In genomic region chr7:137629540-137629939, GRCm38 (mm10) we compare ENCODE assay signal across 15 mouse cellular contexts.
DNase-seq lines count a peak whose midpoint lies in the region; ATAC-seq and TF ChIP-seq lines count a peak whose summit lies in the region.
"Had no signal": no experiment of that assay in that cellular context is flagged by ENCODE, and none has a peak within 500 bp of the region (broad histone marks: within the 10 kb centered on the region; RNA-seq: fewer than 3 reads in every experiment).

No protein-coding gene starts in this region.

- WGBS in liver, embryonic 12.5 days (ENCODE audit: insufficient replicate concordance), result 75% methylated on average over 5 of the region's 5 CpGs
- WGBS in intestine, embryonic 15.5 days, result 90% methylated on average over 5 of the region's 5 CpGs

- no peak for TF ChIP-seq CTCF in brain, embryonic 14.5 days (IDR thresholded peaks at IDR 0.05; ENCODE audit: borderline replicate concordance, extremely low read depth, insufficient read depth, insufficient read length)

- H3K9ac ChIP-seq in liver, embryonic 12.5 days, result no peak overlapping the region
- H3K9ac ChIP-seq in intestine, embryonic 15.5 days, result no peak overlapping the region
- H3K9ac ChIP-seq: lung, embryonic 15.5 days had no signal

- no peak for ATAC-seq in liver, embryonic 12.5 days
- ATAC-seq in intestine, embryonic 15.5 days, result no peak
- ATAC-seq: intestine, postnatal 0 days had no signal

- no peaks in the 10 kb centered on the region for H3K9me3 ChIP-seq in liver, embryonic 12.5 days (replicated peaks)
- H3K9me3 ChIP-seq in intestine, embryonic 15.5 days, result no peaks in the 10 kb centered on the region
- H3K9me3 ChIP-seq: heart, embryonic 10.5 days; hindbrain, embryonic 10.5 days; lung, embryonic 15.5 days had no signal

- H3K27ac ChIP-seq in liver, embryonic 12.5 days, result no peak overlapping the region
- no peak overlapping the region for H3K27ac ChIP-seq in intestine, embryonic 15.5 days
- H3K27ac ChIP-seq: heart, embryonic 10.5 days; hindbrain, embryonic 10.5 days; lung, embryonic 15.5 days had no signal

- DNase-seq in brain, embryonic 14.5 days (ENCODE audit: low read depth), result peak; percentile 62
- peak; percentile 15 to 43 for DNase-seq in cerebellum, adult 18-20 months
- peak; percentile 76 to 84 for DNase-seq in layer of hippocampus, adult 8-10 months (ENCODE audit: low spot score in 2 of 2)
- peak; percentile 32 for DNase-seq in left cerebral cortex, postnatal 4 days
- DNase-seq in testis, postnatal 14 days (ENCODE audit: low spot score), result no peak
- DNase-seq: gastrocnemius, postnatal 14 days; kidney, postnatal 36 days had no signal

- intact Hi-C loops in left cerebral cortex, postnatal 4 days (cut with DNase I), result no loop called here

- no peak for TF ChIP-seq POLR2A in brain, embryonic 14.5 days (IDR thresholded peaks at IDR 0.05; ENCODE audit: borderline replicate concordance, extremely low read depth, insufficient read depth, insufficient read length, poor library complexity, severe bottlenecking)

- H3K4me1 ChIP-seq in liver, embryonic 12.5 days, result no peaks in the 10 kb centered on the region
- H3K4me1 ChIP-seq in intestine, embryonic 15.5 days (replicated peaks), result no peaks in the 10 kb centered on the region
- H3K4me1 ChIP-seq: heart, embryonic 10.5 days; hindbrain, embryonic 10.5 days; lung, embryonic 15.5 days had no signal

- no peak overlapping the region for H3K4me3 ChIP-seq in liver, embryonic 12.5 days
- no peak overlapping the region for H3K4me3 ChIP-seq in intestine, embryonic 15.5 days (replicated peaks)
- H3K4me3 ChIP-seq: erythroblast, embryonic 14.5 days; heart, embryonic 10.5 days; hindbrain, embryonic 10.5 days; lung, embryonic 15.5 days; myocyte had no signal

- no peaks in the 10 kb centered on the region for H3K27me3 ChIP-seq in liver, embryonic 12.5 days (replicated peaks)
- no peaks in the 10 kb centered on the region for H3K27me3 ChIP-seq in intestine, embryonic 15.5 days (replicated peaks)
- H3K27me3 ChIP-seq: lung, embryonic 15.5 days had no signal

- H3K4me2 ChIP-seq in liver, embryonic 12.5 days, result no peak overlapping the region
- H3K4me2 ChIP-seq in intestine, embryonic 15.5 days (replicated peaks), result no peak overlapping the region
- H3K4me2 ChIP-seq: lung, embryonic 15.5 days had no signal

- no peaks in the 10 kb centered on the region for H3K36me3 ChIP-seq in liver, embryonic 12.5 days
- H3K36me3 ChIP-seq in intestine, embryonic 15.5 days, result no peaks in the 10 kb centered on the region
- H3K36me3 ChIP-seq: heart, embryonic 10.5 days; hindbrain, embryonic 10.5 days; lung, embryonic 15.5 days had no signal
